Mouse (Mus musculus) testis, adult 2 months (tissue): ENCODE measurements around the gene Jazf1. TPM values are rescaled to one million over a fixed set of nuclear protein-coding genes. Genes with fewer than 3 reads are reported as not detected.
A peak's percentile ranks its signal among the peaks of the same experiment; 100 is the strongest.

Experiments
- H3K27ac ChIP-seq: fragments of 200-500 bp; 2 replicates; pipeline ENCODE4 v1.5.1; 2012; ENCODE audit warnings: low read depth, low read length; ENCODE audit not compliant: control insufficient read depth, insufficient read depth
- H3K27me3 ChIP-seq: fragments of 200-500 bp; 2 replicates; pipeline ENCODE4 v1.6.1; 2012; ENCODE audit warnings: mild to moderate bottlenecking, low read length, moderate library complexity; ENCODE audit not compliant: control insufficient read depth, insufficient read depth
- H3K36me3 ChIP-seq: fragments of 200-500 bp; 2 replicates; pipeline ENCODE4 v1.6.1; 2012; ENCODE audit warnings: mild to moderate bottlenecking, low read length; ENCODE audit not compliant: control insufficient read depth, insufficient read depth
- H3K4me1 ChIP-seq: fragments of 200-500 bp; 2 replicates; pipeline ENCODE4 v1.6.1; 2012; ENCODE audit warnings: low read length; ENCODE audit not compliant: control insufficient read depth, insufficient read depth
- H3K4me3 ChIP-seq: fragments of 200-500 bp; 2 replicates; pipeline ENCODE4 v1.5.1; 2012; ENCODE audit warnings: low read depth, mild to moderate bottlenecking, low read length, moderate library complexity, mixed read lengths; ENCODE audit not compliant: control insufficient read depth
- CTCF ChIP-seq: fragments of 200-500 bp; IDR thresholded peaks from 2 replicates; pipeline ENCODE4 v1.5.1; 2012; ENCODE audit warnings: low read depth, mild to moderate bottlenecking, inconsistent platforms, low read length, moderate library complexity; ENCODE audit not compliant: control insufficient read depth, insufficient read depth, insufficient replicate concordance
- POLR2A ChIP-seq: fragments of 200-500 bp; IDR thresholded peaks from 2 replicates; pipeline ENCODE4 v1.6.1; 2012; ENCODE audit warnings: low read depth, mild to moderate bottlenecking, inconsistent platforms, low read length, moderate library complexity; ENCODE audit not compliant: control insufficient read depth
- polyA plus RNA-seq: library from polyadenylated mRNA; depleted of rRNA; stranded (reverse); fragments of >200 nt; gene quantifications from 2 replicates; pipeline ENCODE4 v1.2.3, GENCODE M21; 2012

Gene Jazf1
- polyA plus RNA-seq, 1 experiment, result 51.8 TPM

GRCm38 (mm10) chr6:53068875-53069178 is 396 bp upstream of the Jazf1 start:
- peaks cover 8% of the 10 kb centered on the region for H3K4me1 ChIP-seq
- no peaks in the 10 kb centered on the region for H3K36me3 ChIP-seq
- no peak for TF ChIP-seq POLR2A
- TF ChIP-seq CTCF, result no peak
- no peaks in the 10 kb centered on the region for H3K27me3 ChIP-seq
- H3K27ac ChIP-seq, result peak overlapping the region; percentile 59; the same call in 1 of the 2 replicates
- peak overlapping the region; percentile 76 for H3K4me3 ChIP-seq

GRCm38 (mm10) chr6:53067446-53067988 is 914 bp downstream of the Jazf1 start:
- Histone ChIP-seq H3K27ac (no peak overlapping the region), H3K4me3 (peak overlapping the region; percentile 84), H3K4me1 (peaks cover 8% of the 10 kb centered on the region), H3K27me3 (no peaks in the 10 kb centered on the region), H3K36me3 (no peaks in the 10 kb centered on the region)
- TF ChIP-seq CTCF (no peak), POLR2A (no peak)

DNA sequence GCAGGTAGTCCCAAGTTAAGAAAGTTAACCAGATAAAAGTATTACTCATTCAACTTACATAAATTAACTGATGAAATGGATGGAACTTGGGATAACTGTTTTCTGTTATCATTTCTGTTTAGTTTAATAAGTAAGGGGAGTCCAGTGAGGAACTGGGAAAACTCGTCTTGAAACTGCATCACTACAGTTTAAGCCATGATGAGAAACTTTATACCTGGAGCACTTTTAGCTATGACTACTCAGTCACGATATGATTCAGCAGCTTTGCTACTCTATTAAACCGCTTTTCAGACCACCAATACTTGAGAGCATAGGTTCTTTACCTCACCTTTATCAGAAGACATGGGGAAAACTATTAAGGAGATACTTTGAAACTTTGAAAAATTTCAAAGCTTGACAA is 1.5 kb downstream of the Jazf1 start:
- H3K27ac ChIP-seq, result no peak overlapping the region
- no peak overlapping the region for H3K4me3 ChIP-seq
- peaks cover 8% of the 10 kb centered on the region for H3K4me1 ChIP-seq
- no peaks in the 10 kb centered on the region for H3K36me3 ChIP-seq
- H3K27me3 ChIP-seq, result no peaks in the 10 kb centered on the region
- no peak for TF ChIP-seq CTCF
- no peak for TF ChIP-seq POLR2A

DNA sequence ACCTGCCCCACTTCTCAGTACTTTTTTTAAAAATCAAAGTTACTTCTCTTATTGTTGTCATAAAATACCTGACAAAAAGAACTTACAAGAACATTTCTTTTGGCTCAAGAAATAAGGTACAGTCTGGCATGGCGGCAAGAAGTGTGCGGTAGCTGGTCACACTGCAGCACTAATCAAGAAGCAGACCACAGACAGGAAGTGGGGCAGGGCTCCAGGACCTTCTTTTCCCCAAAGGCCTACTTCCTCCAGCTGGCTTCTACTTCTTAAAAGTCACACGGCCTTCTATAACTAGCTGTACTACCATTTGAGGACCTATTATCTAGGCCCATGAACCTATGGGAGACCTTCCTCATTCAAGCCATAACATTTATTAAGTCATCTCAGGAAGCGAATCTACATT is 4.4 kb downstream of the Jazf1 start:
- TF ChIP-seq CTCF (no peak), POLR2A (no peak)

GRCm38 (mm10) chr6:53054909-53055308 is 13.5 kb downstream of the Jazf1 start:
- Histone ChIP-seq H3K4me1 (no peaks in the 10 kb centered on the region), H3K27ac (no peak overlapping the region), H3K4me3 (no peak overlapping the region), H3K36me3 (no peaks in the 10 kb centered on the region), H3K27me3 (no peaks in the 10 kb centered on the region)
- TF ChIP-seq CTCF, result no peak
- no peak for TF ChIP-seq POLR2A

More for the DNA sequence above, 4.4 kb downstream of the Jazf1 start:
- no peaks in the 10 kb centered on the region for H3K27me3 ChIP-seq
- peaks cover 3% of the 10 kb centered on the region; the same call in 1 of the 2 replicates for H3K4me1 ChIP-seq
- no peak overlapping the region for H3K27ac ChIP-seq
- H3K4me3 ChIP-seq, result no peak overlapping the region
- no peaks in the 10 kb centered on the region for H3K36me3 ChIP-seq

- TF ChIP-seq POLR2A (no peak), CTCF (no peak)
- H3K4me1 ChIP-seq, result no peaks in the 10 kb centered on the region
- no peaks in the 10 kb centered on the region for H3K27me3 ChIP-seq
- no peaks in the 10 kb centered on the region for H3K36me3 ChIP-seq
- no peak overlapping the region for H3K4me3 ChIP-seq
- H3K27ac ChIP-seq, result no peak overlapping the region
Observed at GRCm38 (mm10) chr6:53045501-53045900, 22.9 kb downstream of the Jazf1 start.

DNA sequence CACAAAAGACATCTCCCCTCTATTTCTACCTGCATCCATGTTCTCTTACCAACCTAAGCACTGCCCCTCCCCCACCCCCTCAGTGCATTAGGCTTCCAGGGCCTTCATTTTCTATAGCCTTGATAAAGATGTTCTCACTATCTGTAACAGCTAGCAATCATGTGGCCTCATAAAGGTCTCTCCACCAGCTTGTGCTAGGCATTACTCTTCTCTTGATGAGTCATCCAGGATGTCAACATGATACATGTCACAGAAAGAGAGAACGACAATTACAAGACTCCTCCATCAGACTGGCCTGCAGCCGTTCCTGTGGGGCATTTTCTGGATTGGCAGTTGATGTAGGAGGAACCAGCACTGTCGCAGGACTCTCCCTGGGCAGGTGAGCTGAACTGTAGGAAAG is 30.3 kb downstream of the Jazf1 start:
- no peaks in the 10 kb centered on the region for H3K4me1 ChIP-seq
- TF ChIP-seq CTCF, result no peak
- no peak for TF ChIP-seq POLR2A

More for the DNA sequence above, 30.3 kb downstream of the Jazf1 start:
- no peaks in the 10 kb centered on the region for H3K36me3 ChIP-seq
- no peak overlapping the region for H3K27ac ChIP-seq
- H3K27me3 ChIP-seq, result no peaks in the 10 kb centered on the region
- no peak overlapping the region for H3K4me3 ChIP-seq
